Mouse (Mus musculus): ENCODE results near the gene Tcf7l1.
A peak's percentile ranks its signal among the peaks of the same experiment; 100 is the strongest.
"Not testable (repeated sequence)": the region's sequence is repeated elsewhere in the genome, so short reads cannot be mapped to it uniquely, and the experiment has no call there.

Tcf7l1 gene

GRCm38 (mm10) chr6:72788892-72789699 is at the start of gene Tcf7l1:
Tcf7l1 (minus strand) TSS chr6:72789254.
- DNase-seq (ENCODE audit: low spot score): peak; percentile 95

- DNase-seq (ENCODE audit: low spot score): no peak
These were observed 48.7 kb upstream of the Tcf7l1 start for GRCm38 (mm10) chr6:72837756-72838155.

GRCm38 (mm10) chr6:72834518-72834917 is 45.5 kb upstream of the Tcf7l1 start:
- no peak for DNase-seq (ENCODE audit: low spot score)

- DNase-seq (ENCODE audit: low spot score): no peak
These were observed 42.8 kb upstream of the Tcf7l1 start for GRCm38 (mm10) chr6:72831858-72832257.

GRCm38 (mm10) chr6:72831276-72831675 is 42.2 kb upstream of the Tcf7l1 start:
- DNase-seq (ENCODE audit: low spot score): peak; percentile 58

- DNase-seq (ENCODE audit: low spot score): no peak
These were observed 39.8 kb upstream of the Tcf7l1 start for GRCm38 (mm10) chr6:72828857-72829256.

GRCm38 (mm10) chr6:72828037-72828436 is 39.0 kb upstream of the Tcf7l1 start:
- not testable (repeated sequence) for DNase-seq (ENCODE audit: low spot score)

- DNase-seq (ENCODE audit: low spot score): no peak
These were observed 36.7 kb upstream of the Tcf7l1 start for GRCm38 (mm10) chr6:72825762-72826161.

GRCm38 (mm10) chr6:72824971-72825737 is 36.1 kb upstream of the Tcf7l1 start:
- DNase-seq (ENCODE audit: low spot score): no peak

- DNase-seq (ENCODE audit: low spot score): no peak
These were observed 24.4 kb upstream of the Tcf7l1 start for GRCm38 (mm10) chr6:72813456-72813855.

- no peak for DNase-seq (ENCODE audit: low spot score)
These were observed 21.2 kb upstream of the Tcf7l1 start for GRCm38 (mm10) chr6:72810248-72810647.

GRCm38 (mm10) chr6:72809522-72810149 is 20.6 kb upstream of the Tcf7l1 start:
- no peak for DNase-seq (ENCODE audit: low spot score)

- DNase-seq (ENCODE audit: low spot score): no peak
These were observed 19.3 kb upstream of the Tcf7l1 start for GRCm38 (mm10) chr6:72808342-72808741.

GRCm38 (mm10) chr6:72803669-72804068 is 14.6 kb upstream of the Tcf7l1 start:
- no peak for DNase-seq (ENCODE audit: low spot score)

GRCm38 (mm10) chr6:72802119-72802518 is 13.1 kb upstream of the Tcf7l1 start:
- DNase-seq (ENCODE audit: low spot score): no peak

GRCm38 (mm10) chr6:72800641-72801040 is 11.6 kb upstream of the Tcf7l1 start:
- no peak for DNase-seq (ENCODE audit: low spot score)

GRCm38 (mm10) chr6:72797763-72798162 is 8.7 kb upstream of the Tcf7l1 start:
- DNase-seq (ENCODE audit: low spot score): no peak

- no peak for DNase-seq (ENCODE audit: low spot score)
These were observed 6.4 kb upstream of the Tcf7l1 start for GRCm38 (mm10) chr6:72795444-72795843.

- no peak for DNase-seq (ENCODE audit: low spot score)
These were observed 5.8 kb upstream of the Tcf7l1 start for GRCm38 (mm10) chr6:72794870-72795269.

- DNase-seq (ENCODE audit: low spot score): no peak
These were observed 3.6 kb upstream of the Tcf7l1 start for GRCm38 (mm10) chr6:72792641-72793040.

GRCm38 (mm10) chr6:72787948-72788891 is 834 bp downstream of the Tcf7l1 start:
- DNase-seq (ENCODE audit: low spot score): peak; percentile 47
